In the genomic region with DNA sequence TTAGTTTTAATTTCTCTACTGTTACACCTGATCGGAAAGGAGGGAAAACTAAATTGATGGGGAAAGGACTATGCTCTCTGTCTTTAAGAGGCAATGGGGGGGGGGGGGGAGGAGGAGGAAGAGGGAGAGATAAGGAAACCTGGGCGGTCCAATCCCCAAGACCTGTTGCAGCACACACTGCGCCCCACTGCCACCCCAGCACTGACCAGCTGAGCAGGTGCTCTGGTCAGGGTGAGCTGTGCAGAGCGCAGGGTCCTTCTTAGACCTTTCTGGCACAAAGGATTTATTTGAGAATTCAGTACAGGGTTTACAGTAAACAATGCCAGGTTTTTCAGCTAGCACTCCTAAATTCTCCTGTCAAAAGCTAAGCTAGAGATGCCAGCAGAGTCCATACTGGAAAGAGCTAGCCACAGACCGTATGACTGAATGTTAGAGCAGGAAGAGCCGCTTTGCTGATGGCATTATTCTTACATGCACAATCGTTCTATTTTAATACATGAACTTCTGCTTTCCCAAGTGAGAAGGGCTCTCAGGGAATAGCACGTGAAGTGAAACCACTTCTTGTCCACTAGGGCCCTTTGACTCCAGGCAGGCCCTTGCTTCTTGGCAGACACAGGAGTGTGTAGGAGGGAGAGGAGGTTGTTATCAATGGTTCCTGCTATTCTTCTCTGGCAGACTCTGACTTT, we compare ENCODE assay signal across 8 mouse cellular contexts. TPM values are rescaled to one million over a fixed set of nuclear protein-coding genes. Genes with fewer than 3 reads are reported as not detected.
A peak's percentile ranks its signal among the peaks of the same experiment; 100 is the strongest.
DNase-seq lines count a peak whose midpoint lies in the region; ATAC-seq lines count a peak whose summit lies in the region.

No protein-coding gene starts in this region.

- H3K9ac ChIP-seq in forebrain, embryonic 11.5 days (ENCODE audit: low read length) = no peak overlapping the region
- no peak overlapping the region for H3K9ac ChIP-seq in hindbrain, embryonic 13.5 days
- no peak overlapping the region for H3K9ac ChIP-seq in lung, embryonic 15.5 days
- H3K9ac ChIP-seq in stomach, embryonic 15.5 days = no peak overlapping the region

- H3K4me2 ChIP-seq in forebrain, embryonic 11.5 days (ENCODE audit: low read depth, low read length, severe bottlenecking) = no peak overlapping the region
- H3K4me2 ChIP-seq in hindbrain, embryonic 13.5 days = no peak overlapping the region
- peak overlapping the region; percentile 27; the same call in 1 of the 2 replicates for H3K4me2 ChIP-seq in lung, embryonic 15.5 days
- no peak overlapping the region for H3K4me2 ChIP-seq in stomach, embryonic 15.5 days

- peak; percentile 59 for ATAC-seq in forebrain, embryonic 11.5 days (replicated peaks; ENCODE audit: low FRiP score)
- 0 out of 2 replicates have a peak, but pooled peaks have one; percentile 49 for ATAC-seq in hindbrain, embryonic 13.5 days (ENCODE audit: low FRiP score)
- peak; percentile 60; the same call in 1 of the 2 replicates for ATAC-seq in lung, embryonic 15.5 days (ENCODE audit: borderline replicate concordance, extremely low read depth, low FRiP score, low TSS enrichment)
- 0 out of 2 replicates have a peak, but pooled peaks have one; percentile 37 for ATAC-seq in stomach, embryonic 15.5 days (ENCODE audit: insufficient read depth, low FRiP score, low read depth)

- DNase-seq in spleen, postnatal 36 days (ENCODE audit: low spot score in 2 of 2) = peak; percentile 64 to 73
- no peak for DNase-seq in spleen, adult 12 weeks (ENCODE audit: low spot score)
- no peak for DNase-seq in forebrain, embryonic 11.5 days (ENCODE audit: low spot score)
- DNase-seq in gastrocnemius, postnatal 4 days (ENCODE audit: low spot score in 2 of 2) = no peak
- DNase-seq in adrenal gland, postnatal 14 days = no peak

- no peaks in the 10 kb centered on the region for H3K36me3 ChIP-seq in forebrain, embryonic 11.5 days (ENCODE audit: control insufficient read depth, insufficient read depth, low read length)
- no peaks in the 10 kb centered on the region for H3K36me3 ChIP-seq in hindbrain, embryonic 13.5 days
- H3K36me3 ChIP-seq in lung, embryonic 15.5 days = no peaks in the 10 kb centered on the region
- no peaks in the 10 kb centered on the region for H3K36me3 ChIP-seq in stomach, embryonic 15.5 days

- no peaks in the 10 kb centered on the region for H3K9me3 ChIP-seq in forebrain, embryonic 11.5 days (ENCODE audit: control insufficient read depth, low read length)
- H3K9me3 ChIP-seq in hindbrain, embryonic 13.5 days = peaks cover 3% of the 10 kb centered on the region; the same call in 1 of the 2 replicates
- no peaks in the 10 kb centered on the region for H3K9me3 ChIP-seq in lung, embryonic 15.5 days
- no peaks in the 10 kb centered on the region for H3K9me3 ChIP-seq in stomach, embryonic 15.5 days

- H3K4me3 ChIP-seq in forebrain, embryonic 11.5 days (ENCODE audit: low read depth, low read length) = no peak overlapping the region
- H3K4me3 ChIP-seq in hindbrain, embryonic 13.5 days = no peak overlapping the region
- no peak overlapping the region for H3K4me3 ChIP-seq in lung, embryonic 15.5 days
- no peak overlapping the region for H3K4me3 ChIP-seq in stomach, embryonic 15.5 days (replicated peaks)

- no peaks in the 10 kb centered on the region for H3K27me3 ChIP-seq in forebrain, embryonic 11.5 days (ENCODE audit: control insufficient read depth, insufficient read depth, low read length)
- H3K27me3 ChIP-seq in hindbrain, embryonic 13.5 days = no peaks in the 10 kb centered on the region
- H3K27me3 ChIP-seq in lung, embryonic 15.5 days = no peaks in the 10 kb centered on the region
- H3K27me3 ChIP-seq in stomach, embryonic 15.5 days (replicated peaks) = no peaks in the 10 kb centered on the region

- H3K4me1 ChIP-seq in forebrain, embryonic 11.5 days (replicated peaks; ENCODE audit: control insufficient read depth, insufficient read depth, low read length) = no peaks in the 10 kb centered on the region
- peaks cover 2% of the 10 kb centered on the region for H3K4me1 ChIP-seq in hindbrain, embryonic 13.5 days (replicated peaks)
- H3K4me1 ChIP-seq in lung, embryonic 15.5 days = peaks cover 14% of the 10 kb centered on the region
- 0 out of 2 replicates have a peak, but pooled peaks cover 4% of the 10 kb centered on the region for H3K4me1 ChIP-seq in stomach, embryonic 15.5 days

- no peak overlapping the region for H3K27ac ChIP-seq in forebrain, embryonic 11.5 days (ENCODE audit: low read depth, low read length)
- H3K27ac ChIP-seq in hindbrain, embryonic 13.5 days = no peak overlapping the region
- peak overlapping the region; percentile 74 for H3K27ac ChIP-seq in lung, embryonic 15.5 days
- H3K27ac ChIP-seq in stomach, embryonic 15.5 days = 0 out of 2 replicates have a peak overlapping the region, but pooled peaks have one; percentile 11

- 63% methylated on average over 8 of the region's 8 CpGs for WGBS in forebrain, embryonic 11.5 days
- WGBS in hindbrain, embryonic 13.5 days = 62% methylated on average over 8 of the region's 8 CpGs
- WGBS in lung, embryonic 15.5 days = 36% methylated on average over 8 of the region's 8 CpGs
- 52% methylated on average over 8 of the region's 8 CpGs for WGBS in stomach, embryonic 15.5 days

RNA-seq across cellular contexts. Expression of a gene that starts 49.3 kb away (rescaled TPM):
- polyA plus RNA-seq in forebrain, embryonic 11.5 days (2014; fragmentation: Nextera tagmentation; extraction: Ambion mirVana) = 0.25 and 0.65 TPM in 2 replicates
- 0.36 and 0.39 TPM in 2 replicates for polyA plus RNA-seq in hindbrain, embryonic 13.5 days (2015; fragmentation: Nextera tagmentation; extraction: Ambion mirVana)
- polyA plus RNA-seq in lung, embryonic 15.5 days (2015; fragmentation: Nextera tagmentation; extraction: Ambion mirVana) = 0.36 and 0.46 TPM in 2 replicates
- polyA plus RNA-seq in stomach, embryonic 15.5 days (2015; fragmentation: Nextera tagmentation; extraction: Ambion mirVana) = 0.99 and 1.3 TPM in 2 replicates
- 1 to 10 TPM; 1.0 to 1.3 TPM for total RNA-seq in gastrocnemius, postnatal 4 days (2021)
- 0.85 and 3.4 TPM in 2 replicates for total RNA-seq in adrenal gland, postnatal 14 days (2021)

Comparison
In these comparisons a context has a peak if more than half of its experiments do, and no peak if none do; other contexts are left out.
1. DNase-seq: peak in spleen, postnatal 36 days (2 of 2); none in spleen, adult 12 weeks (single experiment), forebrain, embryonic 11.5 days (single experiment), gastrocnemius, postnatal 4 days (0 of 2) and adrenal gland, postnatal 14 days (single experiment).
2. H3K27ac ChIP-seq: peak in lung, embryonic 15.5 days (single experiment) and stomach, embryonic 15.5 days (single experiment); none in forebrain, embryonic 11.5 days (single experiment) and hindbrain, embryonic 13.5 days (single experiment).
3. Peak in every context shown above with its lines, with median percentiles within 50 percentile points of each other: ATAC-seq.